Comparison of ENCODE assay signal across 24 mouse cellular contexts in the genomic region with DNA sequence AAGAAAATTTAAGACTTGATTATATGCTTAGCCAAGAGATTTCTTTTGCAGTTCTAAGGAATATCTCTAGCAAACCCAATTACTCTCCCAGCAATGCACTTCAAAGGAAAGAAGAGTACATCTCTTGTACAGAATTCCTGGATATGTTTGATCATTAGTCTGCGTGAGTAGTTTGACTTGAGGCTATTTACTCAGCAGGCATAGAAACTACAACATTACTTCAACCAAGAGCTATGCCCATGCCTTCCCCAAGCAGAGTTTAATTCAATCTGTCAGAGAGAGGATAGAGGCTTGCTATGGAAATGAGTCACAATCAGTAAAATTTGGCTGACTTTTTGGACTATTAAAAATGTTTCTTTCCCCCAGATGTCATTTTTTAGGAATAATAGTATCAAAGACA.
A peak's percentile ranks its signal among the peaks of the same experiment; 100 is the strongest.
DNase-seq lines count a peak whose midpoint lies in the region; ATAC-seq and TF ChIP-seq lines count a peak whose summit lies in the region.
"Had no signal": no experiment of that assay in that cellular context is flagged by ENCODE, and none has a peak within 500 bp of the region (broad histone marks: within the 10 kb centered on the region; RNA-seq: fewer than 3 reads in every experiment).

No protein-coding gene starts in this region.

- ATAC-seq in forebrain, postnatal 0 days = no peak
- no peak for ATAC-seq in forebrain, embryonic 15.5 days (replicated peaks)
- ATAC-seq in midbrain, embryonic 15.5 days (replicated peaks) = 0 out of 2 replicates have a peak, but pooled peaks have one; percentile 37
- ATAC-seq in midbrain, postnatal 0 days (ENCODE audit: low FRiP score) = no peak
- ATAC-seq: forebrain, embryonic 16.5 days; hindbrain, embryonic 16.5 days; intestine, embryonic 15.5 days had no signal

- no peak overlapping the region for H3K4me2 ChIP-seq in forebrain, postnatal 0 days (ENCODE audit: low read depth)
- no peak overlapping the region for H3K4me2 ChIP-seq in forebrain, embryonic 15.5 days (replicated peaks)
- H3K4me2 ChIP-seq in midbrain, embryonic 15.5 days = no peak overlapping the region
- H3K4me2 ChIP-seq in midbrain, postnatal 0 days (ENCODE audit: low read depth, low read length, poor library complexity, severe bottlenecking) = no peak overlapping the region
- H3K4me2 ChIP-seq: embryonic facial prominence, embryonic 13.5 days; heart, embryonic 11.5 days; hindbrain, embryonic 13.5 days; intestine, embryonic 15.5 days had no signal

- no peaks in the 10 kb centered on the region for H3K36me3 ChIP-seq in forebrain, postnatal 0 days (ENCODE audit: insufficient read depth)
- no peaks in the 10 kb centered on the region for H3K36me3 ChIP-seq in forebrain, embryonic 15.5 days
- no peaks in the 10 kb centered on the region for H3K36me3 ChIP-seq in midbrain, embryonic 15.5 days (replicated peaks)
- H3K36me3 ChIP-seq in midbrain, postnatal 0 days (ENCODE audit: insufficient read depth, low read length) = no peaks in the 10 kb centered on the region
- H3K36me3 ChIP-seq: embryonic facial prominence, embryonic 13.5 days; forebrain, embryonic 10.5 days; hindbrain, embryonic 10.5 days; hindbrain, embryonic 13.5 days; intestine, embryonic 15.5 days had no signal

- H3K27me3 ChIP-seq in forebrain, postnatal 0 days (ENCODE audit: insufficient read depth, low read length) = no peaks in the 10 kb centered on the region
- H3K27me3 ChIP-seq in forebrain, embryonic 15.5 days = no peaks in the 10 kb centered on the region
- H3K27me3 ChIP-seq in midbrain, embryonic 15.5 days (replicated peaks) = no peaks in the 10 kb centered on the region
- H3K27me3 ChIP-seq in midbrain, postnatal 0 days (ENCODE audit: insufficient read depth, low read length) = no peaks in the 10 kb centered on the region
- H3K27me3 ChIP-seq: embryonic facial prominence, embryonic 13.5 days; hindbrain, embryonic 13.5 days; intestine, embryonic 15.5 days had no signal

- no peak overlapping the region for H3K9ac ChIP-seq in forebrain, postnatal 0 days
- no peak overlapping the region for H3K9ac ChIP-seq in forebrain, embryonic 15.5 days (replicated peaks)
- no peak overlapping the region for H3K9ac ChIP-seq in midbrain, embryonic 15.5 days
- no peak overlapping the region for H3K9ac ChIP-seq in midbrain, postnatal 0 days (replicated peaks; ENCODE audit: low read length, poor library complexity, severe bottlenecking)
- H3K9ac ChIP-seq: embryonic facial prominence, embryonic 13.5 days; hindbrain, embryonic 13.5 days; intestine, embryonic 15.5 days had no signal

- no peaks in the 10 kb centered on the region for H3K4me1 ChIP-seq in forebrain, postnatal 0 days (ENCODE audit: insufficient read depth)
- H3K4me1 ChIP-seq in forebrain, embryonic 15.5 days = peaks cover 7% of the 10 kb centered on the region
- H3K4me1 ChIP-seq in midbrain, embryonic 15.5 days = no peaks in the 10 kb centered on the region
- no peaks in the 10 kb centered on the region for H3K4me1 ChIP-seq in midbrain, postnatal 0 days (ENCODE audit: insufficient read depth, low read length)
- H3K4me1 ChIP-seq: embryonic facial prominence, embryonic 13.5 days; hindbrain, embryonic 10.5 days; intestine, embryonic 15.5 days had no signal

- peak; percentile 8 for DNase-seq in forebrain, postnatal 0 days
- DNase-seq in midbrain, postnatal 0 days (ENCODE audit: low spot score) = no peak
- DNase-seq in Muller cell, postnatal 12 days (ENCODE audit: inconsistent ontology term) = peak; percentile 83
- DNase-seq in brain, adult 2 months (ENCODE audit: low read depth, low spot score) = peak; percentile 20
- no peak for DNase-seq in retina, embryonic 14.5 days (ENCODE audit: low spot score)
- no peak for DNase-seq in cerebellum, adult 9-10 months
- DNase-seq: adrenal gland, adult 2 months; adrenal gland, postnatal 14 days; cerebellum, adult 18-20 months; cerebellum, adult 9-11 months; cerebellum, postnatal 25 days; gastrocnemius, adult 2 months; gastrocnemius, postnatal 14 days; heart, adult 11 months had no signal

- no peaks in the 10 kb centered on the region for H3K9me3 ChIP-seq in forebrain, postnatal 0 days (ENCODE audit: low read length)
- no peaks in the 10 kb centered on the region for H3K9me3 ChIP-seq in forebrain, embryonic 15.5 days
- no peaks in the 10 kb centered on the region for H3K9me3 ChIP-seq in midbrain, embryonic 15.5 days
- H3K9me3 ChIP-seq in midbrain, postnatal 0 days (ENCODE audit: low read length) = no peaks in the 10 kb centered on the region
- H3K9me3 ChIP-seq: embryonic facial prominence, embryonic 13.5 days; forebrain, embryonic 10.5 days; hindbrain, embryonic 10.5 days; hindbrain, embryonic 13.5 days; intestine, embryonic 15.5 days had no signal

- no peak for TF ChIP-seq CTCF in forebrain, postnatal 0 days (IDR thresholded peaks at IDR 0.05; ENCODE audit: low read depth)
- TF ChIP-seq CTCF in midbrain, postnatal 0 days (IDR thresholded peaks at IDR 0.05) = no peak

- WGBS in forebrain, postnatal 0 days = 25% methylated on average over 1 of the region's 1 CpGs
- WGBS in forebrain, embryonic 15.5 days = 31% methylated on average over 1 of the region's 1 CpGs
- 51% methylated on average over 1 of the region's 1 CpGs for WGBS in midbrain, embryonic 15.5 days
- WGBS in midbrain, postnatal 0 days = 39% methylated on average over 1 of the region's 1 CpGs

- H3K27ac ChIP-seq in forebrain, postnatal 0 days (ENCODE audit: low read depth, low read length) = no peak overlapping the region
- H3K27ac ChIP-seq in forebrain, embryonic 15.5 days (replicated peaks) = no peak overlapping the region
- H3K27ac ChIP-seq in midbrain, embryonic 15.5 days = no peak overlapping the region
- H3K27ac ChIP-seq in midbrain, postnatal 0 days (ENCODE audit: low read depth, low read length) = no peak overlapping the region
- H3K27ac ChIP-seq: embryonic facial prominence, embryonic 13.5 days; forebrain, embryonic 10.5 days; gastrocnemius, adult 2 months; hindbrain, embryonic 10.5 days; hindbrain, embryonic 13.5 days; intestine, embryonic 15.5 days had no signal

- H3K4me3 ChIP-seq in forebrain, postnatal 0 days (ENCODE audit: low read depth, low read length) = no peak overlapping the region
- H3K4me3 ChIP-seq in forebrain, embryonic 15.5 days = no peak overlapping the region
- H3K4me3 ChIP-seq in midbrain, embryonic 15.5 days = no peak overlapping the region
- no peak overlapping the region for H3K4me3 ChIP-seq in midbrain, postnatal 0 days (ENCODE audit: low read depth, low read length)
- H3K4me3 ChIP-seq: embryonic facial prominence, embryonic 13.5 days; forebrain, embryonic 10.5 days; gastrocnemius, adult 2 months; hindbrain, embryonic 10.5 days; hindbrain, embryonic 13.5 days; intestine, embryonic 15.5 days had no signal

Comparison
In these comparisons a context has a peak if more than half of its experiments do, and no peak if none do; other contexts are left out.
1. DNase-seq: peak in forebrain, postnatal 0 days (single experiment), Muller cell, postnatal 12 days (single experiment) and brain, adult 2 months (single experiment); none in midbrain, postnatal 0 days (single experiment), retina, embryonic 14.5 days (single experiment) and cerebellum, adult 9-10 months (single experiment).